In genomic region chr16:8108141-8109122, GRCm38 (mm10) we compare ENCODE assay signal across 9 mouse cellular contexts.
DNase-seq lines count a peak whose midpoint lies in the region; ATAC-seq and TF ChIP-seq lines count a peak whose summit lies in the region.
"Had no signal": no experiment of that assay in that cellular context is flagged by ENCODE, and none has a peak within 500 bp of the region (broad histone marks: within the 10 kb centered on the region; RNA-seq: fewer than 3 reads in every experiment).

No protein-coding gene starts in this region.

- 57% methylated on average over 19 of the region's 19 CpGs for WGBS in limb, embryonic 12.5 days
- WGBS in limb, embryonic 10.5 days = 76% methylated on average over 19 of the region's 19 CpGs
- WGBS in lung, postnatal 0 days = 58% methylated on average over 19 of the region's 19 CpGs

- no peaks in the 10 kb centered on the region for H3K36me3 ChIP-seq in limb, embryonic 12.5 days
- no peaks in the 10 kb centered on the region for H3K36me3 ChIP-seq in limb, embryonic 10.5 days
- no peaks in the 10 kb centered on the region for H3K36me3 ChIP-seq in lung, postnatal 0 days (ENCODE audit: insufficient read depth, low read length)
- H3K36me3 ChIP-seq: heart, embryonic 13.5 days had no signal

- H3K4me2 ChIP-seq in limb, embryonic 12.5 days = peak overlapping the region; percentile 22; the same call in 1 of the 2 replicates
- no peak overlapping the region for H3K4me2 ChIP-seq in lung, postnatal 0 days (replicated peaks; ENCODE audit: low read depth, low read length)
- H3K4me2 ChIP-seq: heart, embryonic 13.5 days had no signal

- peak overlapping the region; percentile 4; the same call in 1 of the 2 replicates for H3K27ac ChIP-seq in limb, embryonic 12.5 days
- H3K27ac ChIP-seq in limb, embryonic 10.5 days = no peak overlapping the region
- H3K27ac ChIP-seq in lung, postnatal 0 days (ENCODE audit: low read length) = no peak overlapping the region
- H3K27ac ChIP-seq: heart, embryonic 13.5 days had no signal

- no peaks in the 10 kb centered on the region for H3K27me3 ChIP-seq in limb, embryonic 12.5 days
- H3K27me3 ChIP-seq in limb, embryonic 10.5 days (ENCODE audit: low read depth, poor library complexity, severe bottlenecking) = no peaks in the 10 kb centered on the region
- no peaks in the 10 kb centered on the region for H3K27me3 ChIP-seq in lung, postnatal 0 days (replicated peaks; ENCODE audit: insufficient read depth, low read length)
- H3K27me3 ChIP-seq: heart, embryonic 13.5 days had no signal

- H3K9ac ChIP-seq in limb, embryonic 12.5 days (replicated peaks) = no peak overlapping the region
- H3K9ac ChIP-seq in lung, postnatal 0 days (replicated peaks; ENCODE audit: low read depth) = no peak overlapping the region
- H3K9ac ChIP-seq: heart, embryonic 13.5 days had no signal

- intact Hi-C loops in heart, postnatal 25 days (cut with DNase I) = no loop called here

- peaks cover 13% of the 10 kb centered on the region for H3K4me1 ChIP-seq in limb, embryonic 12.5 days (replicated peaks)
- peaks cover 8% of the 10 kb centered on the region; the same call in 1 of the 2 replicates for H3K4me1 ChIP-seq in limb, embryonic 10.5 days
- H3K4me1 ChIP-seq in lung, postnatal 0 days (ENCODE audit: insufficient read depth, low read depth, low read length) = no peaks in the 10 kb centered on the region
- H3K4me1 ChIP-seq: heart, embryonic 13.5 days had no signal

- H3K4me3 ChIP-seq in limb, embryonic 12.5 days (replicated peaks) = no peak overlapping the region
- H3K4me3 ChIP-seq in limb, embryonic 10.5 days = no peak overlapping the region
- no peak overlapping the region for H3K4me3 ChIP-seq in lung, postnatal 0 days (ENCODE audit: low read depth, low read length)
- H3K4me3 ChIP-seq: heart, embryonic 13.5 days had no signal

- no peak for ATAC-seq in limb, embryonic 12.5 days (ENCODE audit: insufficient number of reproducible peaks, insufficient read depth, low FRiP score, low TSS enrichment, low read depth)
- no peak for ATAC-seq in lung, postnatal 0 days

- no peak for TF ChIP-seq CTCF in lung, postnatal 0 days (IDR thresholded peaks at IDR 0.05)

- H3K9me3 ChIP-seq in limb, embryonic 12.5 days = no peaks in the 10 kb centered on the region
- H3K9me3 ChIP-seq in limb, embryonic 10.5 days (replicated peaks) = no peaks in the 10 kb centered on the region
- H3K9me3 ChIP-seq in lung, postnatal 0 days (ENCODE audit: low read length) = no peaks in the 10 kb centered on the region
- H3K9me3 ChIP-seq: heart, embryonic 13.5 days had no signal

- no peak for TF ChIP-seq EP300 in lung, postnatal 0 days (IDR thresholded peaks at IDR 0.05)

- no peak for DNase-seq in limb, embryonic 10.5 days (ENCODE audit: low spot score)
- peak; percentile 18 to 53 for DNase-seq in frontal cortex, adult 2 months (ENCODE audit: extremely low spot score in 1 of 2, low spot score in 1 of 2)
- peak; percentile 19 for DNase-seq in heart, postnatal 25 days (ENCODE audit: low spot score)
- peak; percentile 35 for DNase-seq in lung, postnatal 0 days (ENCODE audit: low spot score)
- no peak for DNase-seq in c-Kit-positive CD71-positive TER-119-positive erythroid progenitor cells, embryonic 14.5 days (ENCODE audit: low spot score)
- DNase-seq in spleen, adult 12 weeks (ENCODE audit: low spot score) = no peak
- no peak for DNase-seq in cerebellum, adult 11 months

Comparison
In these comparisons a context has a peak if more than half of its experiments do, and no peak if none do; other contexts are left out.
1. DNase-seq: peak in frontal cortex, adult 2 months (2 of 2), heart, postnatal 25 days (single experiment) and lung, postnatal 0 days (single experiment); none in limb, embryonic 10.5 days (single experiment), c-Kit-positive CD71-positive TER-119-positive erythroid progenitor cells, embryonic 14.5 days (single experiment), spleen, adult 12 weeks (single experiment) and cerebellum, adult 11 months (single experiment).